Mouse (Mus musculus) embryo, embryonic 10.5 days (tissue): ENCODE data around the gene 1600012H06Rik.
A peak's percentile ranks its signal among the peaks of the same experiment; 100 is the strongest.
"Not testable (repeated sequence)": the region's sequence is repeated elsewhere in the genome, so short reads cannot be mapped to it uniquely, and the experiment has no call there.

Experiments
- DNase-seq: peaks from one replicate; pipeline ENCODE4 v3.0.0-alpha.2; 2015; ENCODE audit warnings: low spot score

1600012H06Rik gene

GRCm38 (mm10) chr17:14943009-14943728 is at the start of gene 1600012H06Rik, which contains the start of gene Wdr27:
Gene 1600012H06Rik, plus strand, starts transcription at chr17:14943184.
Gene Wdr27, minus strand, starts transcription at chr17:14943158.
- DNase-seq: peak; percentile 100

- not testable (repeated sequence) for DNase-seq
Measured at GRCm38 (mm10) chr17:14895058-14895457, 47.9 kb upstream of the 1600012H06Rik start.

- DNase-seq: no peak
Measured at GRCm38 (mm10) chr17:14898972-14899371, 44.0 kb upstream of the 1600012H06Rik start.

GRCm38 (mm10) chr17:14903212-14903611 is 39.8 kb upstream of the 1600012H06Rik start:
- DNase-seq: no peak

GRCm38 (mm10) chr17:14904206-14904605 is 38.8 kb upstream of the 1600012H06Rik start:
- DNase-seq: no peak

GRCm38 (mm10) chr17:14904637-14905265 is 38.2 kb upstream of the 1600012H06Rik start:
- DNase-seq: peak; percentile 92

- DNase-seq: no peak
Measured at GRCm38 (mm10) chr17:14906611-14907010, 36.4 kb upstream of the 1600012H06Rik start.

- DNase-seq: no peak
Measured at GRCm38 (mm10) chr17:14907136-14907535, 35.8 kb upstream of the 1600012H06Rik start.

GRCm38 (mm10) chr17:14909331-14909730 is 33.7 kb upstream of the 1600012H06Rik start:
- no peak for DNase-seq

- no peak for DNase-seq
Measured at GRCm38 (mm10) chr17:14910771-14911170, 32.2 kb upstream of the 1600012H06Rik start.

GRCm38 (mm10) chr17:14912420-14912819 is 30.6 kb upstream of the 1600012H06Rik start:
- peak; percentile 13 for DNase-seq

- DNase-seq: no peak
Measured at GRCm38 (mm10) chr17:14912981-14913380, 30.0 kb upstream of the 1600012H06Rik start.

GRCm38 (mm10) chr17:14914401-14914800 is 28.6 kb upstream of the 1600012H06Rik start:
- DNase-seq: no peak

- DNase-seq: no peak
Measured at GRCm38 (mm10) chr17:14917866-14918265, 25.1 kb upstream of the 1600012H06Rik start.

GRCm38 (mm10) chr17:14921582-14921981 is 21.4 kb upstream of the 1600012H06Rik start:
- no peak for DNase-seq

- no peak for DNase-seq
Measured at GRCm38 (mm10) chr17:14927644-14928218, 15.3 kb upstream of the 1600012H06Rik start.

- no peak for DNase-seq
Measured at GRCm38 (mm10) chr17:14928631-14929030, 14.4 kb upstream of the 1600012H06Rik start.

- DNase-seq: no peak
Measured at GRCm38 (mm10) chr17:14930697-14931096, 12.3 kb upstream of the 1600012H06Rik start.

GRCm38 (mm10) chr17:14931469-14931868 is 11.5 kb upstream of the 1600012H06Rik start:
- DNase-seq: no peak

- DNase-seq: not testable (repeated sequence)
Measured at GRCm38 (mm10) chr17:14935280-14935679, 7.7 kb upstream of the 1600012H06Rik start.

GRCm38 (mm10) chr17:14935841-14936605 is 7.0 kb upstream of the 1600012H06Rik start:
- no peak for DNase-seq

GRCm38 (mm10) chr17:14942181-14942580 is 803 bp upstream of the 1600012H06Rik start:
- DNase-seq: not testable (repeated sequence)
